Mouse (Mus musculus) myocyte (in vitro differentiated cells): ENCODE measurements around the gene Wdr47. TPM values are rescaled to one million over a fixed set of nuclear protein-coding genes. Genes with fewer than 3 reads are reported as not detected.

ENCODE experiments used
- H3K27me3 ChIP-seq: one replicate; pipeline ENCODE4 v1.6.1; 2011; ENCODE audit not compliant: control insufficient read depth, insufficient read depth, insufficient read length
- H3K36me3 ChIP-seq: one replicate; pipeline ENCODE4 v1.6.1; 2011; ENCODE audit not compliant: control insufficient read depth, insufficient read depth
- H3K4me2 ChIP-seq: one replicate; pipeline ENCODE4 v1.6.1; 2011; ENCODE audit warnings: low read depth, control low read depth
- H3K4me3 ChIP-seq: one replicate; pipeline ENCODE4 v1.5.1; 2011; ENCODE audit warnings: mild to moderate bottlenecking, control low read depth, moderate library complexity
- H3K79me2 ChIP-seq: one replicate; pipeline ENCODE4 v1.6.1; 2011; ENCODE audit not compliant: control insufficient read depth, insufficient read depth
- H3ac ChIP-seq: one replicate; pipeline ENCODE4 v1.6.1; 2011; ENCODE audit not compliant: control insufficient read depth, insufficient read length
- CEBPB ChIP-seq: IDR thresholded peaks from 2 replicates; pipeline ENCODE4 v1.6.1; 2011; ENCODE audit warnings: mild to moderate bottlenecking, moderate library complexity; ENCODE audit not compliant: poor library complexity, insufficient read depth, severe bottlenecking
- E2F4 ChIP-seq: IDR thresholded peaks from one replicate; pipeline ENCODE4 v1.6.1; 2011; ENCODE audit warnings: mild to moderate bottlenecking, control low read depth, moderate library complexity; ENCODE audit not compliant: insufficient read depth
- MAX ChIP-seq: IDR thresholded peaks from one replicate; pipeline ENCODE4 v1.6.1; 2011; ENCODE audit warnings: low read depth, mild to moderate bottlenecking, control low read depth
- MYOD1 ChIP-seq, 3 experiments: IDR thresholded peaks; one replicate each; pipeline ENCODE4 v1.6.1; 2011; ENCODE audit warnings: control low read depth in 2 of 3, low read depth in 2 of 3, mild to moderate bottlenecking in 2 of 3, moderate library complexity in 1 of 3; ENCODE audit not compliant: insufficient read length in 2 of 3, control insufficient read depth in 1 of 3
- MYOG ChIP-seq, 3 experiments: IDR thresholded peaks; one replicate each; pipeline ENCODE4 v1.6.1; 2011; ENCODE audit warnings: control low read depth in 2 of 3, low read depth in 2 of 3, mild to moderate bottlenecking in 2 of 3; ENCODE audit not compliant: insufficient read length in 2 of 3, control insufficient read depth in 1 of 3, insufficient read depth in 1 of 3
- POLR2A ChIP-seq: IDR thresholded peaks from one replicate; pipeline ENCODE4 v1.6.1; 2011; ENCODE audit warnings: low read depth, mild to moderate bottlenecking, control low read depth, moderate library complexity; ENCODE audit not compliant: insufficient read length
- POLR2AphosphoS2 ChIP-seq: IDR thresholded peaks from one replicate; pipeline ENCODE4 v1.6.1; 2011; ENCODE audit warnings: low read depth, control low read depth; ENCODE audit not compliant: insufficient read length
- REST ChIP-seq: IDR thresholded peaks from one replicate; pipeline ENCODE4 v1.6.1; 2011; ENCODE audit warnings: mild to moderate bottlenecking, control low read depth, moderate library complexity; ENCODE audit not compliant: insufficient read depth, insufficient read length
- SRF ChIP-seq: IDR thresholded peaks from one replicate; pipeline ENCODE4 v1.6.1; 2011; ENCODE audit warnings: low read depth; ENCODE audit not compliant: control insufficient read depth, insufficient read length
- TCF12 ChIP-seq: IDR thresholded peaks from one replicate; pipeline ENCODE4 v1.6.1; 2011; ENCODE audit warnings: mild to moderate bottlenecking, control low read depth; ENCODE audit not compliant: poor library complexity, insufficient read depth, severe bottlenecking
- TCF3 ChIP-seq: IDR thresholded peaks from one replicate; pipeline ENCODE4 v1.6.1; 2011; ENCODE audit warnings: low read depth, control low read depth; ENCODE audit not compliant: insufficient read length
- USF1 ChIP-seq: IDR thresholded peaks from one replicate; pipeline ENCODE4 v1.6.1; 2011; ENCODE audit warnings: low read depth, mild to moderate bottlenecking, control low read depth, moderate library complexity
- polyA plus RNA-seq: library from polyadenylated mRNA; unstranded; fragments of >200 nt; fragmentation: generic; extraction: Trizol; gene quantifications from one replicate; pipeline ENCODE4 v1.2.1, GENCODE M21; 2012; ENCODE audit warnings: missing spikeins

Gene Wdr47
- polyA plus RNA-seq, 1 experiment: 5.2 TPM

GRCm38 (mm10) chr3:108689446-108689845 is 98.4 kb downstream of the Wdr47 start:
- no peak overlapping the region for H3K4me3 ChIP-seq
- no peak overlapping the region for H3ac ChIP-seq
- H3K4me2 ChIP-seq: peak overlapping the region; percentile 7
- TF ChIP-seq TCF3 (no peak), POLR2A (no peak), MYOG (IDR thresholded peaks at IDR 0.05; ENCODE audit: control insufficient read depth in 1 of 3, insufficient read depth in 1 of 3, insufficient read length in 2 of 3, low read depth in 2 of 3) (no peak), CEBPB (no peak), USF1 (no peak)
- H3K27me3 ChIP-seq: no peaks in the 10 kb centered on the region
- peaks cover 24% of the 10 kb centered on the region for H3K36me3 ChIP-seq
- no peaks in the 10 kb centered on the region for H3K79me2 ChIP-seq

- Histone ChIP-seq H3ac (no peak overlapping the region), H3K4me3 (no peak overlapping the region), H3K36me3 (peaks cover 24% of the 10 kb centered on the region), H3K27me3 (no peaks in the 10 kb centered on the region), H3K79me2 (no peaks in the 10 kb centered on the region), H3K4me2 (peak overlapping the region; percentile 7)
- no peak for TF ChIP-seq REST
- peak; percentile 51 for TF ChIP-seq USF1
These were observed 98.9 kb downstream of the Wdr47 start for GRCm38 (mm10) chr3:108689979-108690378.

GRCm38 (mm10) chr3:108694321-108694720 is 103.2 kb downstream of the Wdr47 start:
- TF ChIP-seq E2F4 (no peak), MYOD1 (IDR thresholded peaks at IDR 0.05; ENCODE audit: control insufficient read depth in 1 of 3, insufficient read length in 2 of 3, low read depth in 2 of 3) (no peak), POLR2A (no peak), REST (no peak), MYOG (IDR thresholded peaks at IDR 0.05; ENCODE audit: control insufficient read depth in 1 of 3, insufficient read depth in 1 of 3, insufficient read length in 2 of 3, low read depth in 2 of 3) (no peak), CEBPB (no peak), TCF12 (no peak), USF1 (no peak), TCF3 (no peak), POLR2AphosphoS2 (no peak), MAX (no peak), SRF (no peak)
- peaks cover 30% of the 10 kb centered on the region for H3K36me3 ChIP-seq
- H3ac ChIP-seq: no peak overlapping the region
- H3K4me2 ChIP-seq: no peak overlapping the region
- no peaks in the 10 kb centered on the region for H3K27me3 ChIP-seq
- no peak overlapping the region for H3K4me3 ChIP-seq
- no peaks in the 10 kb centered on the region for H3K79me2 ChIP-seq

Other genes starting within 250 kb of the Wdr47 start
- not detected for gene Mybphl, start 226.4 kb upstream of the Wdr47 start, polyA plus RNA-seq
- 16.5 TPM for gene Psrc1, start 207.4 kb upstream of the Wdr47 start, polyA plus RNA-seq
- gene Celsr2, start 175.7 kb upstream of the Wdr47 start, polyA plus RNA-seq: not detected
- gene Sars, start 146.1 kb upstream of the Wdr47 start, polyA plus RNA-seq: 685 TPM
- gene 1700013F07Rik, start 57.1 kb upstream of the Wdr47 start, polyA plus RNA-seq: 0.76 TPM
- 0.05 TPM for gene 5330417C22Rik, start 54.7 kb upstream of the Wdr47 start, polyA plus RNA-seq
- gene Tmem167b, start 28.8 kb upstream of the Wdr47 start, polyA plus RNA-seq: 21.7 TPM
- gene Taf13, start 19.6 kb upstream of the Wdr47 start, polyA plus RNA-seq: 19.9 TPM
- gene Clcc1, start 62.6 kb downstream of the Wdr47 start, polyA plus RNA-seq: 21.8 TPM
- 16.4 TPM for gene Gpsm2, start 131.0 kb downstream of the Wdr47 start, polyA plus RNA-seq
- gene Aknad1, start 148.4 kb downstream of the Wdr47 start, polyA plus RNA-seq: 2.9 TPM
- 11.9 TPM for gene Stxbp3, start 249.2 kb downstream of the Wdr47 start, polyA plus RNA-seq